Mouse (Mus musculus) stomach, postnatal 0 days (tissue): ENCODE results near the gene Olfr1324. TPM values are rescaled to one million over a fixed set of nuclear protein-coding genes. Genes with fewer than 3 reads are reported as not detected.
"Not testable (repeated sequence)": the region's sequence is repeated elsewhere in the genome, so short reads cannot be mapped to it uniquely, and the experiment has no call there.

Experiments used
- ATAC-seq: fragments of 200-750 bp; cut with Nextera tagmentation; 2 replicates; pipeline ENCODE4 v1.8.0; 2017; ENCODE audit not compliant: low FRiP score, low TSS enrichment
- DNase-seq: peaks from one replicate; pipeline ENCODE4 v3.0.0-alpha.2; 2016; ENCODE audit warnings: low spot score
- H3K27ac ChIP-seq: fragments of 300-500 bp; sonication (generic); replicated peaks from 2 replicates; pipeline ENCODE4 v1.5.1; 2014; ENCODE audit warnings: mild to moderate bottlenecking, control low read depth
- H3K27me3 ChIP-seq: fragments of 300-500 bp; sonication (generic); 2 replicates; pipeline ENCODE4 v1.6.1; 2014; ENCODE audit warnings: low read length; ENCODE audit not compliant: control insufficient read depth, insufficient read depth
- H3K36me3 ChIP-seq: fragments of 300-500 bp; sonication (generic); 2 replicates; pipeline ENCODE4 v1.6.1; 2014; ENCODE audit warnings: low read length, mixed read lengths; ENCODE audit not compliant: control insufficient read depth, insufficient read depth
- H3K4me1 ChIP-seq: fragments of 300-500 bp; sonication (generic); replicated peaks from 2 replicates; pipeline ENCODE4 v1.6.1; 2014; ENCODE audit warnings: antibody characterized with exemption; ENCODE audit not compliant: control insufficient read depth, insufficient read depth
- H3K4me2 ChIP-seq: fragments of 300-500 bp; sonication (generic); replicated peaks from 2 replicates; pipeline ENCODE4 v1.6.1; 2014; ENCODE audit warnings: low read depth, mild to moderate bottlenecking, control low read depth, moderate library complexity
- H3K4me3 ChIP-seq: fragments of 300-500 bp; sonication (generic); 2 replicates; pipeline ENCODE4 v1.5.1; 2014; ENCODE audit warnings: low read depth, low read length, control low read depth
- H3K9ac ChIP-seq: fragments of 300-500 bp; sonication (generic); 2 replicates; pipeline ENCODE4 v1.6.1; 2014; ENCODE audit warnings: mild to moderate bottlenecking, low read length, control low read depth, mixed read lengths
- H3K9me3 ChIP-seq: fragments of 300-500 bp; sonication (generic); 2 replicates; pipeline ENCODE4 v1.6.1; 2016; ENCODE audit warnings: low read length; ENCODE audit not compliant: control insufficient read depth
- CTCF ChIP-seq: IDR thresholded peaks from 2 replicates; pipeline ENCODE4 v1.5.1; 2016; ENCODE audit warnings: antibody characterized with exemption, low read depth, mild to moderate bottlenecking, moderate library complexity
- EP300 ChIP-seq: optimal IDR thresholded peaks from 2 replicates; pipeline ENCODE3; 2016; ENCODE audit warnings: antibody characterized with exemption
- WGBS: fragments of 180-500 bp; shearing (Covaris S2); extraction: QIAGEN DNeasy Blood & Tissue Kit; methylation state at CpG from one replicate; pipeline ENCODE4 v1.1.7; 2014; 5-methylcytosine and 5-hydroxymethylcytosine counted together
- polyA plus RNA-seq: library from polyadenylated mRNA; unstranded; fragments of >200 nt; fragmentation: Nextera tagmentation; extraction: Ambion mirVana; gene quantifications from 2 replicates; pipeline ENCODE4 v1.2.1, GENCODE M21; 2015

Olfr1324 gene
- polyA plus RNA-seq, 1 experiment from 2014 or later, result not detected

GRCm38 (mm10) chrX:50427712-50428328, 478 bp downstream of the Olfr1324 start:
- 45% methylated on average over 2 of the region's 2 CpGs for WGBS
- H3K27me3 ChIP-seq, result no peaks in the 10 kb centered on the region

GRCm38 (mm10) chrX:50425899-50426436, 2.3 kb downstream of the Olfr1324 start:
- Histone ChIP-seq H3K4me1 (no peaks in the 10 kb centered on the region), H3K36me3 (no peaks in the 10 kb centered on the region), H3K27me3 (no peaks in the 10 kb centered on the region), H3K4me2 (no peak overlapping the region), H3K27ac (no peak overlapping the region), H3K9me3 (no peaks in the 10 kb centered on the region), H3K4me3 (no peak overlapping the region), H3K9ac (no peak overlapping the region)
- TF ChIP-seq CTCF (no peak), EP300 (no peak)
- DNase-seq, result no peak
- no peak for ATAC-seq
- 82% methylated on average over 3 of the region's 3 CpGs for WGBS

More at GRCm38 (mm10) chrX:50427712-50428328, 478 bp downstream of the Olfr1324 start:
- Histone ChIP-seq H3K36me3 (no peaks in the 10 kb centered on the region), H3K27ac (no peak overlapping the region), H3K4me3 (no peak overlapping the region), H3K4me1 (no peaks in the 10 kb centered on the region), H3K4me2 (no peak overlapping the region), H3K9me3 (no peaks in the 10 kb centered on the region), H3K9ac (no peak overlapping the region)
- ATAC-seq, result no peak
- no peak for DNase-seq
- TF ChIP-seq CTCF, result no peak
- no peak for TF ChIP-seq EP300

GRCm38 (mm10) chrX:50410361-50410760, 17.9 kb downstream of the Olfr1324 start:
- H3K9ac ChIP-seq, H3K27me3 ChIP-seq, DNase-seq, ATAC-seq, H3K36me3 ChIP-seq, H3K4me2 ChIP-seq, H3K9me3 ChIP-seq, H3K4me3 ChIP-seq, H3K4me1 ChIP-seq, H3K27ac ChIP-seq: not testable (repeated sequence)
- WGBS, result 87% methylated on average over 6 of the region's 8 CpGs

GRCm38 (mm10) chrX:50390616-50391015, 37.7 kb downstream of the Olfr1324 start:
- H3K9me3 ChIP-seq, H3K9ac ChIP-seq, H3K4me3 ChIP-seq, H3K27me3 ChIP-seq, H3K27ac ChIP-seq, ATAC-seq, DNase-seq, H3K36me3 ChIP-seq, H3K4me2 ChIP-seq, H3K4me1 ChIP-seq: not testable (repeated sequence)
- WGBS, result 81% methylated on average over 3 of the region's 4 CpGs

- no peak overlapping the region for H3K9ac ChIP-seq
- H3K4me1 ChIP-seq, result no peaks in the 10 kb centered on the region
- 83% methylated on average over 1 of the region's 1 CpGs for WGBS
- TF ChIP-seq EP300 (no peak), CTCF (no peak)
- H3K36me3 ChIP-seq, result no peaks in the 10 kb centered on the region
- no peaks in the 10 kb centered on the region for H3K9me3 ChIP-seq
- no peak overlapping the region for H3K27ac ChIP-seq
- no peak overlapping the region for H3K4me3 ChIP-seq
- no peak overlapping the region for H3K4me2 ChIP-seq
- H3K27me3 ChIP-seq, result no peaks in the 10 kb centered on the region
- DNase-seq (no peak), ATAC-seq (no peak)
Observed at GRCm38 (mm10) chrX:50374978-50375377, 53.3 kb downstream of the Olfr1324 start.
